Mouse (Mus musculus): Measurements from ENCODE around the gene Nps.
"Not testable (repeated sequence)": the region's sequence is repeated elsewhere in the genome, so short reads cannot be mapped to it uniquely, and the experiment has no call there.

Gene Nps

DNA sequence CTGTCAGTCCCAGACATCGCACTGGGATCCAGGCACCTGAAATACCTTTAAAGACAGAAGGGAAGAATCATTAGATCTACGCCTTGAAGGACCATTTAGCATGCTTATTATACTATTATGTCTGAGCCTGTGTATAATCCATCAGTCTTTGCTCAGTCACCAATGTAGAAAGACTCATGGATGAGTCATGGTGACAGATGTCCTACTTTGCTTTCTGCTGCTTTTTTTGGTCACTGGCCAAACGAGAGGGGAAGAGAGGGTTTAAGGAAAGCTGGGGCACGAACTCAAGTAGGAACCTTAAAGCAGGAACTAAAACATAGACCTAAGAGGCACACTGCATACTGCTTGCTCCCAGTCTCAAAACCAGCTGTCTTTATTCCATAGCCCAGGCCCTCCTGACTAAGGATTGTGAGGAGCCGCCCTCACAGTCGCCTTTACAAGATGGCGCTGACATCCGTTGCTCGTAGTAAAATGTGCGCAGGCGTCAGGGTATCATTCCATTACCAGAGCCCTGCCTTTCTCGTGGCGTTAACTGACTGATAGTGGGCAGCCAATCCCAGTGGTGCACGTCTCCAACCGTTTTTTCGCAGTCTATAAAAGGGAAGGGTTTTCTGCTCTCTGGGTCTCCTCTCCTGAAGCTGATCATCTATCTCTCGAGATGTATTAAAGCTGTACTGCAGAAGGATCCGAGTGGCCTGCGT lies at the start of gene Nps:
Nps (plus strand) TSS at position 651 of the 701 bp plus-strand sequence.
- not testable (repeated sequence) for DNase-seq

DNA sequence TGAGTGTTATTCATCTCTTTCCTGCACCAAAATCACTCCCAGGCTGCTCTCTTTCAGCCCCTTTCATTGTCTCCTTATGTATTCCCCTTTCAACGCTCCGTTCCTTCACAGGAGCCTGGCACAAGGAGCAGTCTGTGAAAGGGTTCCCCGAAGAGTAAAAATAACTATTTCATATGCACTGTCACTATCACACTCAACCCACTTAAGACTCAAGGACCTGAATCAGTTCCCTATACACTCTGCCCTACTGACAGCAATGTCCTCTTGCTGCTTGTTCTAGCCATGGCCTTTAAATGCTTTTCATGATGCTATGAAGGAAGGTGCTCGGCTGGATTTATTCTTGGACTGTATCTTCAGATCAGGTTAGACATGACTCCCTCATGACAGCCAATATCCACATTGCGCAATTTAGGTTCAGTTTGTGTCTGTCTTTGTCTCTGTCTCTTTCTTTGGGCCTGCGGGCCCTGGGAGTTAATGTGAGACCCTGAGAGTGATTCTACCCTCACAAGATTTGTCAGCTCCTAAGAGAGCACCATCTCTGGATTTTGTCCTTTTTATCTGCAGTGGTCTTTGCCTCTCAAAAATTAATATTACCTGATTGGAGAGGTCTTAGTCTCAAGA lies 49.4 kb upstream of the Nps start:
- DNase-seq: no peak

GRCm38 (mm10) chr7:135210296-135210695 lies 48.2 kb upstream of the Nps start:
- no peak for DNase-seq

DNA sequence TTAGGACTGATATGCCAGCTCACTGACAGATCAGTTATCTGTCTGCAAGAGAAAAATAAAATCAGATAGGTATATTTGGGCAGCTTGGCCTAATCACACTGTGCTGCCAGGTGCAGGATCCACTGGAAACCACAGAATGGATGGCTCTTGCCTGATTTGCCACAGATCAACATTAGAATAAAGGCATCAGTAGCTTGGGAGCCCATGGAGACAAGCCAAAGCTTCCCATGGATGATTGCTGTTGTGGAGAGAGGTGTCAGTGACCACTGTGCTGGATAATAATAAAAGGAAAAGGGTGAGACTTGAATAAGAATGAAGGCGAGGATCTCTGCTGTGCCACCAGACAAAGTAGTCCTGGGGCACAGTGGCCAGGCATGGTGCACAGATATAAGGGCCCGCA lies 47.7 kb upstream of the Nps start:
- DNase-seq: no peak

GRCm38 (mm10) chr7:135212505-135212904 lies 46.0 kb upstream of the Nps start:
- no peak for DNase-seq

DNA sequence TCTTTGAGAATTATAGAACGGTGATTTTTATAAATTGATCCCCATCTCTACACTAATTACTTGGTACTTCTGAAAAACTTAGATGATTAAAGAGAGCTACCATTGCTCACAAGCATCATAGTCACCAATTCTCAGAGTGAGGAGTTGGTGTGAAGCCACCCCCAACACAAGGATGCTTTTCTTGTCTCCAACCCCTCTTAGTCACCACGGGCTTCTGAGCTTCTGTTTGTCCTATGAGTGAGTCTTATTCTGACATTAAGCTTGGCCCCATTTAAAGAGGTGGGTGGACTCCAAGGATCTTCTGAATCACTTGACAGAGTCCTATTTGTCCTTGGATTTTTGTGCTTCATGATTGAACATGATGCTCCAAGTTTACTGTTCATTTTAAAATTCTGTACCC lies 37.0 kb upstream of the Nps start:
- DNase-seq: no peak

- no peak for DNase-seq
These were observed 32.5 kb upstream of the Nps start for GRCm38 (mm10) chr7:135226021-135226420.

DNA sequence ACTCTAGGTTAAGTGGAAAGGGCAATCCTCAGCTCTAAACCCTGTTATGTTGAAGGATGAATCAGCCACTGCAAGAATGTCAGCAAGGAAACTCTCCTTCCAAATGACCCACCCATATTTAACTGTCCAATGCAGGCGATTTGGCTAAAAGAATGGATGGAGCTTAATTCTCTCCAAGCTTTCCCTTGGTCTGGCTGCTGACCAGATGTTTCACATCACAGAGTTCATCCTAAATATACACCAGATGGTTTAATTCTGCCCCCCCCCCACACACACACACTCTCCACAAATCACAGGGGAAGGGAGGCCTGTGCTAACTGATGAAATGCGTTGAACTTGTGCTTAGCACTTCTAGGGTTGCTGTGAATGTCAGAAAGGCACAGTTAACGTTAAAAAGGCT lies 21.4 kb upstream of the Nps start:
- no peak for DNase-seq

DNA sequence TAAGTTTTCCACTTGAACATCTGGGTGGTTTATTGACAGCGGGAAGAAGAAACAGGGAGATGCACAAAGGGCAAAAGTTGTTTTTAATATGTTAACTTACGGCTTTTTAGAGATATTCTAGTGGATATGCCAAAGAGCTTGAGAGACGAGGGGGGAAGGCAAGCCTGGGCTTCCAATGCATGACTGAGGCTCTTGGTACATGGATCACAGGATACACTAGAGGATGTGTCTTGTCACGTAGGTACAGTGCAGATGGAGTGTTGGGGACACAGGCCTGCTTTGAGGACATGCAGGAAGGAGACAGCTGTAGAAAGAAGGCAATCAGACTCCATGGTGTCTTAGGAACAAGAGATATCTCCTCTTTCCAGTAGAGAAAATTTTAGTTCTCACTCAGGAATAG lies 19.1 kb upstream of the Nps start:
- DNase-seq: no peak

DNA sequence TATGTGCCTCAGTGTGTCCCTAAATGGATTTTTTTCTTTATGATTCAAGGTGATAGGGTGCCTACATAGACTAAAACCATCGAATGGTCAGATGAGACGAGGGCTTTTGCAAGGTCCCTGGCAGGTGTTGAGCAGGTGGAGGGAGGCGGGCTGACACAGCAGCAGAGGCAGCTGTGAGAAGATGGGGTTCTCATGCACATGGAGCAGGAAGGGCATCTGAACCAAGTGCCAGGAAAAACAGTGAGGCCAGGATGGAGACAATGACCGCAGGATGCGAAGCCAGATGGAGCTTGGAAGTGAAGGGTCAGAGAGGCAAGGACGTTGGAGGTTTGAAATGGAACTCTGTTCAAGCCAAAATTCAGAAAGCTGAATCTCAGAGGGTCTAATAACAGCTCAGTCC lies 18.5 kb upstream of the Nps start:
- no peak for DNase-seq

GRCm38 (mm10) chr7:135240636-135241035 lies 17.9 kb upstream of the Nps start:
- no peak for DNase-seq

GRCm38 (mm10) chr7:135244171-135244880 lies 14.2 kb upstream of the Nps start:
- DNase-seq: no peak

- DNase-seq: no peak
These were observed 12.1 kb upstream of the Nps start for GRCm38 (mm10) chr7:135246386-135246785.

GRCm38 (mm10) chr7:135253249-135253648 lies 5.3 kb upstream of the Nps start:
- DNase-seq: no peak

- DNase-seq: no peak
These were observed 4.1 kb upstream of the Nps start for GRCm38 (mm10) chr7:135254423-135254822.

GRCm38 (mm10) chr7:135271011-135271410 lies 12.5 kb downstream of the Nps start:
- DNase-seq: no peak

DNA sequence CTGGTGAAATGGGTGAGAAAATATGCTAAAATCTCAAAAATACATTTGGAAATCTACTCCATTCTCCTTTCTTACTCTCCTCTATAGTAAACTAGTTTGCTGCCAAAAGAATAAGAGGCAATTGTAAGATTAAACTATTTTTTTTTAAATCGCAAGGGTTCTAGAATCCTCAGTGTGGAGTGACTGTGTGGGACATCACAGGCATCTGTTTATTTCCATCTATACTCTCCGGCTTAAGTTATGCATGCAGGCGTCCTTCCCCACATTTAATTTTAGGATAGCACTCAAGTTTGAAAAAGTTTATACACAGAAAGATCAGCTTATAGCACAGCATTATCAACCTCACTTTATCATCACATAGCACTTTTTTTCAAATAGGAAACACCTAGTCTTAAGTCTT lies 24.7 kb downstream of the Nps start:
- no peak for DNase-seq

GRCm38 (mm10) chr7:135289976-135290375 lies 31.5 kb downstream of the Nps start:
- no peak for DNase-seq

GRCm38 (mm10) chr7:135291646-135292236 lies 33.2 kb downstream of the Nps start:
- DNase-seq: no peak

DNA sequence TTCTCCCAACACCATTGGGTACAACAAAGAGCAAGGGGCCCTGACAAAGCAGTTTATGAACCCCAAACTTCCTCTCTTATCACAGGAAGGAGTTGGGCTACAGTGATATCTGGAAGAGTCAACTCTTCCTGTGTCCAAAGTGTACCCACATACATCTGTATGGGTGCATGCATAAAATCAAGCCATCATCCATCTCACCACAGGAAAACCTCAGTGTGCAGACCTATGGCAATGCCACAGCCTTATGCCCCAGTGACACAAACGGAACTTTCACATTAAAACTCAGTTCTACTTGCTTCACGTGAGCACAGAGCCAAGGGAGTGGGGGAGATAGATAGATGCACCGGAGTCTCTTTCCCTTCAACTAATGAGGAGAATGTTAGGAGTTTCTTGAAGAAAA lies 36.0 kb downstream of the Nps start:
- no peak for DNase-seq

GRCm38 (mm10) chr7:135304496-135304895 lies 46.0 kb downstream of the Nps start:
- no peak for DNase-seq
